Mouse (Mus musculus): Measurements from ENCODE around the gene Cnr2. TPM values are rescaled to one million over a fixed set of nuclear protein-coding genes. Genes with fewer than 3 reads are reported as not detected.

Cnr2 gene
- total RNA-seq, 2 experiments from 2014 or later: 0.12 to 0.16 TPM

DNA sequence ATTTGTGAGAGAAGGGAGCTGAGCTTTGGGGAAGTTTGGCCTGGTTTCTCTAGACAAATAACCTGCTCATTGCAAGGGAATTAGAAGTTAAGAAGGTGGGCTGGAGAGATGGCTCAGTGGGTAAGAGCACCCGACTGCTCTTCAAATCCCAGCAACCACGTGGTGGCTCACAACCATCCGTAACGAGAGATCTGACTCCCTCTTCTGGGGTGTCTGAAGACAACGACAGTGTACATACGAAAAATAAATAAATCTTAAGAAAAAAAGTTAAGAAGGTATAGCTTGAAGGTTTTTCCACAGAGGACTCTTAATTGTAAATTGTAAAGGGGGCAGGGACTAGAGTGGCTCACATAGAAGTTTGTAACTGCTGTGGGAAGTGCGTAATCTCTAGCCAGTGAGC is 19.6 kb upstream of the Cnr2 start:
- intact Hi-C loops (cut with DNase I): loop anchor here (5.0 kb wide), 1 partner anchor 53 kb away; no protein-coding TSS in a partner anchor
- DNase-seq: no peak

DNA sequence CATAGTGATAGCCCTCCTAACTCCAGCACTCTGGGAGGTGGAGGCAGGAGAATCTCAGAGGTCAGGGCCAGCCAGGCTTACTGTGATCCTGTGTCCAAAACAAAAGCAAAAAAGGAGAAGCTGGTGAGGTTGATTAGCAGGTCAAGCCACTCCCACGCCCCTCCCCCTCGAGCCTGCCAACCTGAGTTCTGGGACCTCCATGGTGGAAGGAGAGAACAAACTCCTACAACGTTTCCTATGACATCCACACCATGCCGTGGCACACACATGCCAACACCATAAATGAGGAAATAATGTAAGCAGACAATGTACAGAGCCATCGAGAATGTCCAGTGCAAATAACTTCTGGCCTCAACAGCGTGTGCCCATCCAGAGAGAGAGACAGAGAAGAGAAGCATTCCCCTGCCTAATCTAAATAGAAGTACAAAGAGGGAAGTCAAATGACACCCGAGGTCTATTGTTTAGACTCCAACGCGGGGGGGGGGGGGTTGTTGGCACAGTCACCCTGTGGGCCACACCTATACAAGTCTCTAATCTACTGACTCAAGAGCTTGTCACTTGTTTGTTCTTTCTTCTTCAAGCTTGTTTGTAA is 19.1 kb upstream of the Cnr2 start:
- intact Hi-C loops (cut with DNase I): loop anchor here (5.0 kb wide), 1 partner anchor 54 kb away; no protein-coding TSS in a partner anchor
- peak; percentile 49 for DNase-seq

DNA sequence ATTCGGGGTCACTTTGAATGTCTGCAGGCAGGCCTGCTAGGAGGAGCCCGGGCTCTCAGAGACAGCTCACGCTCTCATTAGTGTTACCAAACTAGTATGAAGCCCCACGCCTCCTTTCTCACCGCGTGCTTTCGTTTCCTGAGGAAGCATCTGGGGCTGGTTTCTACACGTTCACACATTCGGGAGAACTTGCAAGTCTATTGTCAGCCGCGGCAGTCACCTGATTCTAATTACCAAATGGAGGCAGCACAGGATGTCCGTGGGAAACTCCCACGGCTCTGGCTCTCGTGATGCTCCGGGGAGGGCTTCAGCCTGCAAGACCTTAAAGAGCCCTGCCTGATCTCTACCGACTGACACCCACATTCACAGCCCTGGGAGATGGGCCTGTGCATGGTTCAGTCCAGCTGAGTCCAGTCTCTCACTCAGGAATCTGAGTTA is 18.6 kb upstream of the Cnr2 start:
- no peak for DNase-seq
- intact Hi-C loops (cut with DNase I): loop anchor here (5.0 kb wide), 1 partner anchor 54 kb away; no protein-coding TSS in a partner anchor

DNA sequence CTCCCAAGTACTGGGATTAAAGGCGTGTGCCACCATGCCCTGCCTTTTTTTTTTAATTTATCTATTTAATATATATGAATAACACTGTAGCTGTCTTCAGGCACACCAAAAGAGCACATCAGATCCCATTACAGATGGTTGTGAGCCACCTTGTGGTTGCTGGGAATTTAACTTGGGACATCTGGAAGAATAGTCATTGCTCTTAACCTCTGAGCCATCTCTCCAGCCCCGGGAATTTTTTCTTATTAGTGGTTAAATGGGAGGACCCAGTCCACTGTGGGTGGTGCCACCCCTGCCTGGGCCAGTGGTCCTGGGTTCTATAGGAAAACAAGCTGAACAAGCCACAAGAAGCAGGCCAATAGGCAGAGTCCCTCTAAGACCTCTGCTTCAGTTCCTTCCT is 17.5 kb upstream of the Cnr2 start:
- intact Hi-C loops (cut with DNase I): loop anchor here (5.0 kb wide), 1 partner anchor 55 kb away; no protein-coding TSS in a partner anchor
- no peak for DNase-seq

DNA sequence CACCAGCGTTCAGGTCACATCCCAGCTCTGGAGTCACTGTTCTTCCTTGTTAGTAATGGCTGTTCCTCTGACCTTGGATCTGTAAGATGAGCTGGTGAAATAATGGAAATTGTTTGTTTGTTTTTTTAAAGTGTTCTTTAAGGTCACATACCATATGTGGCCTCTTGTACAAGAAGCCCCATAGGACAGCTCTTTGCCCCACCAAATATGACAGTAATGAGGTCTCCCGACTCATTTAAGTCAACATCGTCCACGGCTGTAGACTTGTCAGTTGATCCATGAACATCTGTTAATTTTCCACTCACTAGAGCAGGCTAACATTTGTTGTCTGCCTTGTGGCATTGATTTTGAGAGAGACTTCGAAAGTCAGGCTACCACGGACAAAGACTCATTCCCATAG is 16.2 kb upstream of the Cnr2 start:
- intact Hi-C loops (cut with DNase I): loop anchor here (5.0 kb wide), 1 partner anchor 57 kb away; no protein-coding TSS in a partner anchor
- DNase-seq: no peak

DNA sequence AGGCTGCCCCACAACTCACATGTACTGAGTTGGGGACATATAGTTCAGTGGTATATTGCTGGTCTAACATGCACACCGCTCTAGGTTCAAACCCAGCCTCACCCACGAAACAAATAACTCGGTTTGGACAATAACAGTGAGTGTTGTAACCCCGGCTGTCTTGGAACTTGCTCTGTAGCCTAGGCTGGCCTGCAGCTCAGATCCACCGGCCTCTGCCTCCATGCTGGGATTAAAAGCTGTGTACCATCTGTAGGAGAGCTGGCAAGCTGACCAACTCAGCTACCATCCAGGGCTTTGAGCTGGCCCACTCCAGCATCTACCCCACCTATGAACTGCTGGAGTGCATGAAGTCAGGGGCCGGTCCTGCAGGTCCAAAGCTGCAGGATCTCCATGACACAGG is 15.2 kb upstream of the Cnr2 start:
- DNase-seq: no peak
- intact Hi-C loops (cut with DNase I): no loop called here

DNA sequence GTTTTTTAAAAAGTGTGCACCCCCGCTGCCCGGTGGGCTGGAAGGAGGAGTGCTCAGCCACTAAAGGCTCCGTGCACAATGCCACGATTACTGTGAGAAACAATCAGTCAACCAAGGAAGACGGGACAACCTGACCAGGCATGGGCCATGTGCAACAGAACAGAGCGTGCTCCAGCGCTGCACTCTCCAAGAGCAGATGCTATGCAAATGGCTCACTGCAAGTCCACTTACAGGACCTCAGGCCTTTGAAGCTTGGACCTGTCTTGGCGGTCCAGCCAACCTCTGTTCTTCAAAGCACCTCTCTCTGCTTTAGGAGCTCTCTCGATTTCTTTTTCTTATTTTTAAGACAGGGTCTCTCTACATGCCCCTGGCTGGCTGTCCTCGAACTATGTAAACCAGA is 14.6 kb upstream of the Cnr2 start:
- DNase-seq: no peak
- intact Hi-C loops (cut with DNase I): no loop called here

DNA sequence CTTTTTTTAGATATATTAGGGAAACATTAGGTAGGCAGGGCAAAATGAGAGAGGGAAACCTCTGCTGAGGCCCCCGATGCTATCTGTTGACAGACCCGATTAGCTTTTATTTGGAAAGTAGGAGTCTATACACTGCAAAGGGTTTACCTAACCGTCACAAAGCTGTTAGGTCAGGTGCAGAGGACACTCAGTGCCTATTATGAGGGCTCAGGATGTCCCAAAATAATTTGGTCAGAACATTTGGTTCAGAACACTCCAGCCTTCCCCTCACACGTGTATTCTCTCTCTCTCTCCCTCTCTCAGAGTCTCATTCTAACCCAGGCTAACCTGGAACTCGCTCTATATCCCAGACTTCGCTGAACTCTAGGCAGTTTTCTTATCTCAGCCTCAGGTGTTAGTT is 13.2 kb upstream of the Cnr2 start:
- intact Hi-C loops (cut with DNase I): no loop called here

DNA sequence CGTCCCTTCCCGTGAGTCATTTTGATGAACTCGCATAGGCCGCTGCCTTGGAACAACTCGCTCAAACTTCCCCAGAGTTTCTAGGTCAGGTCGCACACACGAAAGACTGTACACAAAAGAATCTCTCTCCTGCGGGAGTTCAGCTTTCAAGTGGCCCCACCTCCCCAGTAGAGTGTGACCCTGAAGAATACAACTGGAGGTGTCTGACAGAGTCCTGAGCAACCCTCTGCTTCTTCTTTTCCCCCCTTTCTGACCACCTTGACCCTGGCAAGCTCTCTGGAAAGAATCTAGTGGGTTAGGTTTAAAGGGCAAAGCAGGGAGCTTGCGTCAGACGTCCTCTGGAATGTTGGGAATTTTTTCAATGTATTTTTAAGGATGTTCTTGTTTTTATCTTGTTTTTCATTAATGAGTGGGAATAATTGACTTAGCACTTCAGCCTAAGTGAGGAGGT is 11.8 kb upstream of the Cnr2 start:
- DNase-seq: no peak
- intact Hi-C loops (cut with DNase I): no loop called here

More for the DNA sequence above, 13.2 kb upstream of the Cnr2 start:
- no peak for DNase-seq

DNA sequence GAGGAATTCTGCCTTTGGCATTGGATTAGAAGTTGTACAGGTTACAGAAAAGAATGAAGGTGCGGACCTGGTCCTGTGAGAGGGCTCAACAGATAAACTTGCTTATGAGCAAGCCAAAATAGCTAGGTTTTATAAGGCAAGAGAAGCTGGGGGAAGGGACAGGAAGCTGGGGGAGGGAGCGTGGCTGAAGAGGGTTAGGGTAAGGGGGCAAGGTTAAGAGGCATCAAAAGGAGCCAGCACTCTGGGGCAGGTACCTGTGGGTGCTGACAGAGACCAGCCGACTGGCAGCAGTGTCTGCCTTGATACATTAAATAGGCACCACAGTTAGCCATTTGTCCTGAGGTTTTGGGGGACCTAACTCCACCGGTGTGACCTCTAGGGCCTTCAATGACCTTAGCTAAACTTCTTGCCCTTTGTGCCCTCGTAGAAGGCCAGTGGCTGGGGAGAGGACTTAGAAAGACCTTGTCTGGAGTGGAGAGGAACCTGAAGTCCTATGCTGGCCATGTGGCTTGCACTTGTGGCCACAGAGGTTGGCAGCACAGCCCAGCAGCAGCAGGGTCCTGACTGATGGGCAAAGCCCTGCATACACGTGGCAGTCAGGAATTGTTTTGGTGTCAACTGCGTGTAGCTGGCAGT is 11.2 kb upstream of the Cnr2 start:
- no peak for DNase-seq
- intact Hi-C loops (cut with DNase I): no loop called here

DNA sequence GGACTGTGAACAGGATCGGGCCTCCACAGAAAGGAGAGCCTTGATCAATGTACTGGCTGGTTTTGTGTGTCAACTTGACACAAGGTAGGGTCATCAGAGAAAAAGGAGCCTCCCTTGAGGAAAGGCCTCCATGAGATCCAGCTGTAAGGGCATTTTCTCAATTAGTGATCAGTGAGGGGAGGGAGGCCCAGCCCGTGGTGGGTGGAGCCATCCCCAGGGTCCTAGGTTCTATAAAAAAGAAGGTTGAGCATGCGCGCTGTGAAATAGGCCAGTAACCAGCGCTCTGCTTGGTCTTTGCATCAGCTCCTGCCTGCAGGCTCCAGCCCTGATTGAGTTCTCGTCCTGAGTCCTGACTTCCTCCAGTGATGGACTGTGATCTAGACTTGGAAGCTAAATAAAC is 10.7 kb upstream of the Cnr2 start:
- intact Hi-C loops (cut with DNase I): no loop called here
- no peak for DNase-seq

DNA sequence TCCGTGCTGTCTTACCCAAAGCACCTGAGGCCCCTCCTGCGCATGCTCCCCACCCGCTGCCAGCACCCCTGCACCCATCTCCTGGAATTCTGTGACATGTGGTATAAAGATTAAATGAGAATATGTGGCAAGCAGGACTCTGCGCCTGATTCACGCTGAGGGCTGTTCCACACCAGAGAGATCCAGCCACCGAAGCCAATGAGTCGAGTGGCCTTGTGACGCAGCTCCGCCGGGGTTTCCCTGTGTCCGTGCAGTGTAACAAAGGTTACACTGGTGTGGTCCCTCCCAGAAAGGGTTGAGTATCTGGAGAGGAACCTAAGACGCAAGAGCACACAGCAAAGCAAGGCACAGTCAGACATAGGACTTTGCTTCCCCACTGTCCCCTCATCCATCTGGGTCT is 9.5 kb upstream of the Cnr2 start:
- no peak for DNase-seq
- intact Hi-C loops (cut with DNase I): no loop called here

DNA sequence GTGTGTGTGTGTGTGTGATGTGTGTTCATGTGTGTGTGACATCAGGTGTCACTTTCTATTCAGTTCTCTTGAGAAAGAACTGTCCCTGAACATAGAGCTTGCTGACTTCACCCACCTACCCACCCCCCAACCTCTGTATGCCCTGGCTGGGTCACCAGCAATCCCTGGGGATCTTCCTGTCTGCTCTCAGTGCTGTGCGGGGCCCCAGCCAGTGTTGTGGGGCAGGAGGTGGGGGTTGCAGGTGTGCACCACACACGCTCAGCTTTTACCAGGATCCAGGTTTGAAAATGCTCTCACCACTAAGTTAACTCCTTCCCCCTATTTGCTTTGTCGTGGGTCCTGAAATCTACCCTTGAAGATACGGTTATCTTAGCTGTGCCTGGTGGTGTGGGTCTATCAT is 9.0 kb upstream of the Cnr2 start:
- intact Hi-C loops (cut with DNase I): no loop called here
- no peak for DNase-seq

DNA sequence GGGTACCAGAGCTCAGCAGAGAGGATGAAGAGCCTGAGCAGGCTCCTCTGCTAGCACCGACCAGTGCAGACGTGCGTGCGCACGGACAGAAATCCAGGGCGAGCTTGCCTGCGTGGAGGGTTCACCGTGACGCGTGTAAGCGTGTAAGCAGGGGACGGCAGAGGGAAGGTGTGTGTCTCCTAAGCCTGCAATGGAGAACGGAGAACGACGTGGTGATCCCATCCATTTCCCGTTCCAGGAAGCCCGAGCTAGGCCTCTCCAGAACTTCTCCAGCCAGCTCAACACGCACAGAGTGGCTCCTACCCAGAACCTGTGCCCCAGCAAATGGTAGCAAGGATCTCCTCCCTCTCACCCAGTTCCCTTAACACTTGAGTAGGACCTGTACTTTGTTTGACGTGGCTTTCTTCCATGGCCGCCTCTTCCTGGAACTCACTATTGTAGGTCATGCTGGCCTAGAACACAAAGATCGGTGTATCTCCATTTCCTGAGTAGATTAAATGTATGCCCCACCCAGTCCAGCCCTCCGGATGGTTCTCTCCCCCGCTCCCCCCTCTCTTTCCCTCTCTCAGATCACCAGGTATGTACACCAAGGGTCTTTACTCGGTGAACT is 6.6 kb upstream of the Cnr2 start:
- intact Hi-C loops (cut with DNase I): no loop called here

DNA sequence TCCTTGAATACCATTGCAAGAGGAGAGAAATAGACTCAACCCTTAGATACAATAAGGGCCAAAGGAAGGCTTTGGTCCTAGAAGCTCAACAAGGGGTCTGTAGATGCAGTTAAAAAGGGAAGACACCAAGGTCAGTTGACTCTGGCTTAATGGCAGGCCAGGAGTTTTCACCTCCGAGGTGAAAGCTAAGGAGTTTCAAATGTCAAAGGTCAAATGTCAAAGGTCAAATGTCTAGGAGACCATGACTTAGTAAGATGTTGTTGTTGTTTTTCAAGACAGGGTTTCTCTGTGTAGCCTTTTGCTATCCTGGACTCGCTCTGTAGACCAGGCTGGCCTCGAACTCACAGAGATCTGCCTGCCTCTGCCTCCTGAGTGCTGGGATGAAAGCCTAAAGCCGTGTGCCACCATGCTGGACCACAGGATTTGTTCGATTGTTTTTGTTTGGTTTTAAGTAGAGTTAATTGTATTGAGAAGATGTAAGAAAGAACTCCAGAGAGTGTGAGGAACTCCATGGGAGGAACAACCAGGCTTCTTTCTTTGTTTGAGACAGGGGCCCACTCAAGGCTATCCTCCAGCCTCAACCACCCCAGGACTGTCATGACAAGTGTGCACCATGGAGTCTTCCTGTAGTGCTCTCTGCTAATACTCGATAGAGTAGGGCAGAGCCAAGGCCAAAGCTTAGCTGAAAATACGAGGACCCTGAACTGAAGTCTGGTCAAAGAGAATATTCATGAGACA is 5.9 kb upstream of the Cnr2 start:
- DNase-seq: no peak
- intact Hi-C loops (cut with DNase I): no loop called here

More for the DNA sequence above, 6.6 kb upstream of the Cnr2 start:
- DNase-seq: no peak

DNA sequence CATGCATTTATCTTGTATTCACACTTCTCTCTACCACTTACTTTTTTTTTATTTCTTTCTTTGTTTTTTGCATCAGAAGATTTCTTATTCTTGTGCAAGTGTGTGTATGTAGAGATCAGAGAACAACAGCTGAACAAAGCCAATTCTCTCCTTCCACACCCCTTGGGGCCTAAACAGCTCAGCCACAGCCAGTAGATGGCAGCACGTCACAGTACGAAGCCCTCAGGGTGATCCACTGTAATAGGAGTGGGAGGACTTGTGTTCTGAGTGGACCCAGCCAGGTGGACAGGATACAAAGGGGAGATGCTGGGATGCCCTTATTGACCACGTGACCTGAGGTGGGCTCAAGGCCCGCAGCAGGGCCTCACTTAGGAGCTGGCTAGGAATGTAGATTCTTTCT is 5.3 kb upstream of the Cnr2 start:
- intact Hi-C loops (cut with DNase I): no loop called here
- DNase-seq: peak; percentile 79

DNA sequence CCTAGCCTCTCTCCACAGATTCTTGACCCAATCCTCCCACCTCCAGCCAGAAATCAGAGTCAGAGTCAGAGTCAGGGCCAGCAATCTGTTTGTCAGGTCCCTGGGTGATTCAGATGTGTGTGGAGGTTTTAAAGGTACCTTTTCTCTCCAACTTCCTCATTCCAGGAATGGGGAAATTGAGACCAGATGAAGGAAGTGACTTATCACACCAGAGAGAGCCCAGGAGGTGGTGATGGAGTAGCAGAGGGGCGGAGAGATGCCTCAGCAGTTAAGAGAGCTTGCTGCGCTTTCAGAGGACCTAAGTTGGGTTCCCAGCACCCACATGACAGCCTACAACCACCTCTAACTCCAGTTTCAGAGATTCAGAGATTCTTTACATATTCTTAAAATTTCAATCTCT is 3.7 kb upstream of the Cnr2 start:
- intact Hi-C loops (cut with DNase I): no loop called here
- DNase-seq: no peak

DNA sequence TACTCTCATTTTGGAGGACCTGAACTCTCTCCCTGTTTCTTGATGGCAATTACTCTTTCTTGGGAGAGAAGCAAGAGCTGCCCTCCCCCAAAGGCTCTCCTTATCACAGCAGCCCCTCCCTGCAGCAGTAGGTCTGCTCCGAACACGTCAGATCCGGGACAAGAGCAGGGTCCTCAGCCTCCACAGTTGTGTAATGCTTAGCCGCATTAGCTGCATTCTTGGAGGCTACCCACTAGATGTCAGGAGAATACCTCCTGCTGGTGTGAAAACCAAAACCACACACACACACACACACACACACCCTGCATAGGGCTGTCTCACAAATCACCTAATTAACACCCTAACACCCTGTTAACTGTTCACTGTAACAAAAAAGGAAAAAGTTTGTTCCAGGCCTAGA is 2.3 kb upstream of the Cnr2 start:
- intact Hi-C loops (cut with DNase I): no loop called here
- no peak for DNase-seq

DNA sequence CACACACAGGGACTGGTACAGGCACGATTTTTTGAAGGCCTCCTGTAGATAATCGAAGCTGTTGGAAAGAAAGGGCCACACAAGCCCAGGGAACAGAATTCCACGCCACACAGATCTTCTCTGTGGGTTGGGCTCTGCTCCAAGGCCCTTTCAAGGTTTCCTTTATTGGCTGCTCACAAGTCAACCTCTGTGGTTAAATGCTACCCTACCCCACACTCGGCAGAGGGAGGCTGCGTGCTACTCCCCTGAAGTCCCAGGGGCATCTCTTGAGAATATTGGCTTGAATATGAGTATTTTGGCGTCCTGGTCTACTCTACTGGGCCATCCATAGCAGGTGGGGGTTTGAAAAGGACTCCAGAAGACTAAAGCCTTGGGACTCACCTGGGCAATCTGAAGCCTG is 963 bp downstream of the Cnr2 start:
- no peak for DNase-seq
- intact Hi-C loops (cut with DNase I): no loop called here

DNA sequence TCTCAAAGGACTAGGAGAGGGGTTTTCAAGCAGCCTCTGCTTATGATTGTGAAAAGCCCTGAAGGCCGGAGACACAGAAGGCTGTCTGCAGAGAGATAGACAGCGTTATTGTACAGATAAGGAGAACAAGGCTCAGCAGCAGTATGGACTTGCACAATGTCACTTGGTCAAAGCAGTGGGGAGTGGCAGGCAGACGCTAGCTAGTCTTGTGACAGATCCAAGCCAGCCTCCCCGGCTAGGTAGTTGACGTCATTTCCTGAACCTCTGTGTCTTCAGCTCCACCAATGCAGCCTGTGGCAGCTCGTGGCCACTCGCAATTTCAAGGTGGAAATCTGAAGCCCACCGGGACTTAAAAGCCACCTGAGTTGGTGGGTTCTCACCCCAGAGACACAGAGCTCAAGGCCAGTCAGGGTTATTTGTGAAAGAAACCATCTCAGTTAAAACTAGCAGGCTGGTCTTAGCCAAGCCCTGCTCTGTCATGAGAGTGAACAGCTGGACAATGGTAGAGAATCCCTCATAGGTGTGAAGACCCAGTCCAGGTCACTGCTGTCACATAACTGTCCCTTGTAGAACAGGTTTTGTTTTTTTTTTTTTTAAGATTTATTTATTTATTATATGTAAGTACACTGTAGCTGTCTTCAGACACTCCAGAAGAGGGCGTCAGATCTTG is 3.3 kb downstream of the Cnr2 start:
- DNase-seq: no peak
- intact Hi-C loops (cut with DNase I): no loop called here

DNA sequence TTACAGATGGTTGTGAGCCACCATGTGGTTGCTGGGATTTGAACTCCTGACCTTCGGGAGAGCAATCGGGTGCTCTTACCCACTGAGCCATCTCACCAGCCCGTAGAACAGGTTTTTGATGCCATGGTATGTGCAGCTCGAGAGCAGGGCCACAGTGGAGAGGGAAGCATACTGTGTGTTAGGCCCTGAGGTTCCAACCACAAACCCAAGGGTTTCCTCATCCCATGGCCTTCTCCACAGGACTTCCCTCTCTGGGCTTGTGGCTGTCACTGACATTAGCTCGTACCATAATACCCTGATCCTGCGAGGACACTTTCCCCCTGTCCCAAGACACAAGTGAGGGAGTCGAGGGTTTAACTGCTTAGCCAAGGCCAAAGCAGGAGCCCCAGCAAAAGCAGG is 3.9 kb downstream of the Cnr2 start:
- no peak for DNase-seq
- intact Hi-C loops (cut with DNase I): no loop called here

Measured in left cerebral cortex, postnatal 4 days (tissue).